Mouse (Mus musculus) G1E (cell line): ENCODE measurements around the gene 1110008L16Rik.

ENCODE experiments used
- CTCF ChIP-seq: IDR thresholded peaks from 2 replicates; pipeline ENCODE4 v1.5.1; 2012; ENCODE audit warnings: low read depth, low read length, inconsistent platforms, mixed read lengths
- GATA1 ChIP-seq: IDR thresholded peaks from 2 replicates; pipeline ENCODE4 v1.6.1; 2012; ENCODE audit warnings: borderline replicate concordance, low read length, inconsistent platforms, mixed read lengths
- POLR2AphosphoS5 ChIP-seq: IDR thresholded peaks from 2 replicates; pipeline ENCODE4 v1.6.1; 2012; ENCODE audit warnings: low read depth, low read length, inconsistent platforms; ENCODE audit not compliant: insufficient replicate concordance
- TAL1 ChIP-seq: conservative IDR thresholded peaks from 2 replicates; pipeline ENCODE4 v1.6.1; 2012; ENCODE audit warnings: low read depth, low read length, inconsistent platforms, mixed read lengths

GRCm38 (mm10) chr12:55398240-55399127 lies 99.1 kb downstream of the 1110008L16Rik start:
- no peak for TF ChIP-seq TAL1
- TF ChIP-seq CTCF = no peak
- TF ChIP-seq GATA1 = no peak
- no peak for TF ChIP-seq POLR2AphosphoS5
